Mouse (Mus musculus) embryonic fibroblast, embryonic 13.5 days (primary cell): ENCODE data around the gene Pex11g. TPM values are rescaled to one million over a fixed set of nuclear protein-coding genes. Genes with fewer than 3 reads are reported as not detected.
A peak's percentile ranks its signal among the peaks of the same experiment; 100 is the strongest.

ENCODE experiments used
- H3K27ac ChIP-seq: 2 replicates; pipeline ENCODE4 v1.5.1; 2012; ENCODE audit warnings: low read length, control low read depth, inconsistent platforms; ENCODE audit not compliant: insufficient read depth
- H3K4me1 ChIP-seq: 2 replicates; pipeline ENCODE4 v1.6.1; 2011; ENCODE audit warnings: low read length; ENCODE audit not compliant: control insufficient read depth, insufficient read depth
- H3K4me3 ChIP-seq: 2 replicates; pipeline ENCODE4 v1.5.1; 2011; ENCODE audit warnings: mild to moderate bottlenecking, control low read depth, low read length; ENCODE audit not compliant: insufficient read depth
- CTCF ChIP-seq: IDR thresholded peaks from 2 replicates; pipeline ENCODE4 v1.5.1; 2011; ENCODE audit warnings: mild to moderate bottlenecking, control low read depth, low read length, moderate library complexity, borderline replicate concordance; ENCODE audit not compliant: insufficient read depth
- POLR2A ChIP-seq: IDR thresholded peaks from 2 replicates; pipeline ENCODE4 v1.6.1; 2011; ENCODE audit warnings: low read depth, mild to moderate bottlenecking, control low read depth, low read length, moderate library complexity
- polyA plus RNA-seq: library from polyadenylated mRNA; stranded (reverse); fragments of >200 nt; gene quantifications from 2 replicates; pipeline ENCODE4 v1.2.4, GENCODE M21; 2011; ENCODE audit warnings: low read depth; ENCODE audit not compliant: missing spikeins, insufficient read length

The Pex11g gene
- polyA plus RNA-seq, 1 experiment, result 5.9 TPM

GRCm38 (mm10) chr8:3418101-3418500 is 49.4 kb downstream of the Pex11g start:
- no peak overlapping the region for H3K4me3 ChIP-seq
- no peak for TF ChIP-seq POLR2A
- TF ChIP-seq CTCF, result no peak
- peak overlapping the region; percentile 82 for H3K27ac ChIP-seq
- peaks cover 38% of the 10 kb centered on the region for H3K4me1 ChIP-seq

- Histone ChIP-seq H3K27ac (peak overlapping the region; percentile 82), H3K4me1 (peaks cover 40% of the 10 kb centered on the region), H3K4me3 (no peak overlapping the region)
- no peak for TF ChIP-seq CTCF
- no peak for TF ChIP-seq POLR2A
These were observed 50.0 kb downstream of the Pex11g start for GRCm38 (mm10) chr8:3417455-3417854.

- H3K27ac ChIP-seq, result peak overlapping the region; percentile 82
- no peak overlapping the region for H3K4me3 ChIP-seq
- TF ChIP-seq POLR2A, result no peak
- TF ChIP-seq CTCF, result no peak
- peaks cover 46% of the 10 kb centered on the region for H3K4me1 ChIP-seq
These were observed 50.6 kb downstream of the Pex11g start for GRCm38 (mm10) chr8:3416846-3417245.

DNA sequence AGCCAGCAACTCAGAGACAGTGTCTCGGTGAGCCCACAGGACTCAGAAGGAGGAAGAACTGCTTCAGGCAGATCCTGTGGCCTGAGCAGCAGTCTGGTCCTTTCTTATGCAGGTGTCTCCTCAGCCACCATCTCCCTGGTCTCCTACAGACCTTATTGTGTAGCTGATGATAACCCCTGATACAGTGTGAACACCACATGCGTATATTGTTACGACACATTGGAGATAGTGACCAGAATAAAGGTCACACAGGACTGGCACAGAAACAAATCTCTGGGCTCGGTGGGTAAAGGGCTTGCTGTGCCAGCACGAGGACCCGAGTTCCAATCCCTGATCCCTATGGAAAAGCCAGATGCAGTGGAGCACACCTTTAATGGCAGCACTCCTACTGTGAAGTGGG is 51.8 kb downstream of the Pex11g start:
- Histone ChIP-seq H3K27ac (no peak overlapping the region), H3K4me3 (no peak overlapping the region), H3K4me1 (peaks cover 46% of the 10 kb centered on the region)
- TF ChIP-seq CTCF (no peak), POLR2A (no peak)

- TF ChIP-seq CTCF (no peak), POLR2A (no peak)
- no peak overlapping the region for H3K4me3 ChIP-seq
- no peak overlapping the region for H3K27ac ChIP-seq
- peaks cover 43% of the 10 kb centered on the region for H3K4me1 ChIP-seq
These were observed 52.2 kb downstream of the Pex11g start for GRCm38 (mm10) chr8:3415259-3415658.

DNA sequence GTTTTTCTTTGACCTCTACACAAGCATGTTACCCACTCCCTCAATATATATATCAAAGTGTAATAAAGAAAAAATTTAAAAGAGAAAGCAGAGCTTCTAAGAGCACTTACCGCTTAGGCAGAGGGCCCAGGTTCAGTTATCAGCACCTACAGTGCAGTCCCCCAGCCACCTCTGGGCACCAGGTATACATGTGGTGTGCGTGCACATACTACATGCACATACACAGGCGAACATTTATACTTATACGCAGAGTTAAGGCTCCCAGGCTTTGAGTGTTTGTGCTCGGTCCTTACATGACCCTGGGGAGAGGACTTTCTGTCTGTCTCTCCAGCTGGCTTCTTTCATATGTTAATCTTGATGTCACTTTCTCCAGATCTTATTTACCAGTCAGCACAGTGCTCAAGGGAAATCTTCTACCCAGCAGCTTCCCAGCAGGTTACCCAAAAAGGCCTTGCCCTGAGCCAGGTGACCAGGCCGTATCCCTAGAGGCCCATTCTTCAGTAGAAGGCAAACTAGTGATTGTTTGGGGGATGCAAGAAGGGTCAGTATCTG is 52.8 kb downstream of the Pex11g start:
- Histone ChIP-seq H3K4me1 (peaks cover 40% of the 10 kb centered on the region), H3K4me3 (no peak overlapping the region), H3K27ac (no peak overlapping the region)
- no peak for TF ChIP-seq CTCF
- TF ChIP-seq POLR2A, result no peak

GRCm38 (mm10) chr8:3412816-3413215 is 54.7 kb downstream of the Pex11g start:
- Histone ChIP-seq H3K4me1 (peaks cover 40% of the 10 kb centered on the region), H3K27ac (peak overlapping the region; percentile 92), H3K4me3 (no peak overlapping the region)
- TF ChIP-seq POLR2A, result no peak
- no peak for TF ChIP-seq CTCF

DNA sequence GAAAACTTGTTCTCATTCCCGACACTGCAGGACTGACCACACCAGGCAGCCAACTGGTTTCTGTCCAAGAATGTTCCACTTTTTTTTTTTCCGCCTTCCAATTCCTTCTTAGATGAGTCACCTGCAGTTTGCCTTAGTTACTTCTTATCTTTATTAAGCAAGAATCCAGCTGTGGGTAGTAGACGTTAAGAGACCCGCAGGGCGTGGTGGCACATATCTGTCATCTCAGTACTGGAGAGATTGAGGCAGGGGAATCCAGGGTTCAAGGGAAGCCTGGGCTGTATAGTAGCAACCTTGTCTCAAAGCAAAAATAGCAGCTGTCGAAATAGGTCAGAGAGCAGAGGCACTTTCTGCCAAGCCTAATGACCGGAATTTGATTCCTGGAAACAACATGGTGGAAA is 55.6 kb downstream of the Pex11g start:
- no peak overlapping the region for H3K4me3 ChIP-seq
- TF ChIP-seq CTCF (no peak), POLR2A (no peak)
- peaks cover 33% of the 10 kb centered on the region for H3K4me1 ChIP-seq
- peak overlapping the region; percentile 92 for H3K27ac ChIP-seq

DNA sequence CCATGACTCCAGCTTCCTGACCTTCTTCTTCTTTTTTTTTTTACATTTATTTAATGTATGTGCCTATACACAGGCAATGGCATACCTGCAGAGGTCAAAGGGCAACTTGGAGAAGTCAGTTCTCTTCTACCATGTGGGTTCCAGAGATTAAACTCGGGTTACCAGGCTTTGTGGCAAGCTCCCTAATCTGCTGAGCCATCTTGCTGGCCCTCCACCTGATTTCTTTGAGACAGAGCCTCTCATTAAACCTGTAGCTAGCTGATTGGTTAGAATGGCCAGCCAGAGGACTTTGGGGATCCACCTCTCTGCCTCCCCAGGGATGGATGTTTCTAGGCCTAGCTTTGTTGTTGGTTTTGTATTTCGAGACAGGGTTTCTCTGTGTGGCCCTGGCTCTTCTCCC is 56.4 kb downstream of the Pex11g start:
- H3K27ac ChIP-seq, result peak overlapping the region; percentile 20; the same call in 1 of the 2 replicates
- TF ChIP-seq CTCF, result no peak
- no peak for TF ChIP-seq POLR2A
- no peak overlapping the region for H3K4me3 ChIP-seq
- peaks cover 32% of the 10 kb centered on the region for H3K4me1 ChIP-seq

DNA sequence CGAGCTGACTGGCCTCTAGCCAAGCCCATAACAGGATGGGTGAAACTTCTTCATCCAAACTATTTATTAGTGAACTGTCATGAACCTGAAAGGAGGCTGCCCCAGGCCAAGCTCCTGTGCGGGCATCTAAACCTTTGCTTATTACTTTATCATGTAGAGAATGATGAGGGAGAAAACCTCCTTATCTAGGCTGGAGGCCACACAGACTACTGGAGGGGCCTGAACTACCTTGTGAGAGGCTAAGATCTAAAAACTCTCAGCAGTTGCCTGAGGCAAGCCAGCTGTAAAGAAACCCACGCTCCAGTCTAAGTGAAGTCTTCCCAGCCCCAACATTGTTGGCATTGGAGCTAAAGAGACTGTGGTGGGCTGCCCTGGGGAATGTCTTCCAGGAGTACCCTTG is 60.1 kb downstream of the Pex11g start:
- Histone ChIP-seq H3K4me3 (no peak overlapping the region), H3K4me1 (peaks cover 17% of the 10 kb centered on the region), H3K27ac (no peak overlapping the region)
- no peak for TF ChIP-seq POLR2A
- TF ChIP-seq CTCF, result no peak

Other genes with a start within 250 kb of the Pex11g start
- 30.6 and 31.2 TPM in 2 replicates for gene Insr, start 188.1 kb downstream of the Pex11g start, polyA plus RNA-seq
- gene A430078G23Rik, start 114.3 kb downstream of the Pex11g start, polyA plus RNA-seq, result not detected in 2 replicates
- gene Arhgef18, start 74.7 kb downstream of the Pex11g start, polyA plus RNA-seq, result 19.8 and 21.2 TPM in 2 replicates
- not detected in 2 replicates for gene Tex45, start 3.2 kb upstream of the Pex11g start, polyA plus RNA-seq
- 27.2 and 28.5 TPM in 2 replicates for gene Zfp358, start 25.5 kb upstream of the Pex11g start, polyA plus RNA-seq
- gene Mcoln1, start 32.8 kb upstream of the Pex11g start, polyA plus RNA-seq, result 48.1 and 58.9 TPM in 2 replicates
- gene Pnpla6, start 47.7 kb upstream of the Pex11g start, polyA plus RNA-seq, result 16.5 and 28.0 TPM in 2 replicates
- gene C330021F23Rik, start 100.3 kb upstream of the Pex11g start, polyA plus RNA-seq, result not detected in 2 replicates
- gene Camsap3, start 119.6 kb upstream of the Pex11g start, polyA plus RNA-seq, result not detected in 2 replicates
- gene Xab2, start 153.6 kb upstream of the Pex11g start, polyA plus RNA-seq, result 21.7 and 25.0 TPM in 2 replicates
- gene Pet100, start 153.9 kb upstream of the Pex11g start, polyA plus RNA-seq, result 73.1 and 80.7 TPM in 2 replicates
- gene Pcp2, start 157.9 kb upstream of the Pex11g start, polyA plus RNA-seq, result not detected in 2 replicates
- gene Stxbp2, start 163.3 kb upstream of the Pex11g start, polyA plus RNA-seq, result 29.7 and 34.7 TPM in 2 replicates
- not detected in 2 replicates for gene Retn, start 188.1 kb upstream of the Pex11g start, polyA plus RNA-seq
- gene Mcemp1, start 198.1 kb upstream of the Pex11g start, polyA plus RNA-seq, result not detected in 2 replicates
- gene Fcor, start 204.7 kb upstream of the Pex11g start, polyA plus RNA-seq, result 2.7 and 3.3 TPM in 2 replicates
- gene Trappc5, start 208.6 kb upstream of the Pex11g start, polyA plus RNA-seq, result 15.7 and 16.6 TPM in 2 replicates
- not detected in 2 replicates for gene Fcer2a, start 226.5 kb upstream of the Pex11g start, polyA plus RNA-seq